Mouse (Mus musculus): ENCODE data around the gene Tmpo. TPM values are rescaled to one million over a fixed set of nuclear protein-coding genes. Genes with fewer than 3 reads are reported as not detected.

The Tmpo gene
- polyA plus RNA-seq, 1 experiment: 47.5 TPM

GRCm38 (mm10) chr10:91131565-91131964 lies 49.5 kb downstream of the Tmpo start:
- no peak for DNase-seq
- TF ChIP-seq POLR2A (IDR thresholded peaks at IDR 0.05; ENCODE audit: borderline replicate concordance, insufficient read depth, low read length): no peak
- no peak for TF ChIP-seq CTCF (IDR thresholded peaks at IDR 0.05; ENCODE audit: borderline replicate concordance, insufficient read depth, low read depth, low read length)
- Histone ChIP-seq H3K27ac (ENCODE audit: insufficient read depth, low read length) (no peak overlapping the region), H3K27me3 (ENCODE audit: control insufficient read depth, insufficient read depth, low read length) (no peaks in the 10 kb centered on the region), H3K4me3 (replicated peaks; ENCODE audit: insufficient read depth, low read depth, low read length) (no peak overlapping the region), H3K4me1 (ENCODE audit: control insufficient read depth, insufficient read depth, low read length) (no peaks in the 10 kb centered on the region)
- 72% methylated on average over 1 of the region's 1 CpGs for WGBS

- no peak for TF ChIP-seq CTCF (IDR thresholded peaks at IDR 0.05; ENCODE audit: borderline replicate concordance, insufficient read depth, low read depth, low read length)
- TF ChIP-seq POLR2A (IDR thresholded peaks at IDR 0.05; ENCODE audit: borderline replicate concordance, insufficient read depth, low read length): no peak
- no peaks in the 10 kb centered on the region for H3K4me1 ChIP-seq (ENCODE audit: control insufficient read depth, insufficient read depth, low read length)
- no peaks in the 10 kb centered on the region for H3K27me3 ChIP-seq (ENCODE audit: control insufficient read depth, insufficient read depth, low read length)
- no peak overlapping the region for H3K27ac ChIP-seq (ENCODE audit: insufficient read depth, low read length)
- H3K4me3 ChIP-seq (replicated peaks; ENCODE audit: insufficient read depth, low read depth, low read length): no peak overlapping the region
- 87% methylated on average over 3 of the region's 3 CpGs for WGBS
- no peak for DNase-seq
Measured at GRCm38 (mm10) chr10:91130792-91131191, 50.3 kb downstream of the Tmpo start.

GRCm38 (mm10) chr10:91128551-91129160 lies 52.5 kb downstream of the Tmpo start:
- H3K4me1 ChIP-seq (ENCODE audit: control insufficient read depth, insufficient read depth, low read length): peaks cover 3% of the 10 kb centered on the region; the same call in 1 of the 2 replicates
- 69% methylated on average over 1 of the region's 1 CpGs for WGBS
- H3K27ac ChIP-seq (ENCODE audit: insufficient read depth, low read length): no peak overlapping the region
- DNase-seq: no peak
- TF ChIP-seq CTCF (IDR thresholded peaks at IDR 0.05; ENCODE audit: borderline replicate concordance, insufficient read depth, low read depth, low read length) (no peak), POLR2A (IDR thresholded peaks at IDR 0.05; ENCODE audit: borderline replicate concordance, insufficient read depth, low read length) (no peak)
- no peaks in the 10 kb centered on the region for H3K27me3 ChIP-seq (ENCODE audit: control insufficient read depth, insufficient read depth, low read length)
- no peak overlapping the region for H3K4me3 ChIP-seq (replicated peaks; ENCODE audit: insufficient read depth, low read depth, low read length)

- no peak for TF ChIP-seq POLR2A (IDR thresholded peaks at IDR 0.05; ENCODE audit: borderline replicate concordance, insufficient read depth, low read length)
- no peak for TF ChIP-seq CTCF (IDR thresholded peaks at IDR 0.05; ENCODE audit: borderline replicate concordance, insufficient read depth, low read depth, low read length)
- Histone ChIP-seq H3K4me1 (ENCODE audit: control insufficient read depth, insufficient read depth, low read length) (peaks cover 3% of the 10 kb centered on the region; the same call in 1 of the 2 replicates), H3K27me3 (ENCODE audit: control insufficient read depth, insufficient read depth, low read length) (no peaks in the 10 kb centered on the region), H3K4me3 (replicated peaks; ENCODE audit: insufficient read depth, low read depth, low read length) (no peak overlapping the region), H3K27ac (ENCODE audit: insufficient read depth, low read length) (no peak overlapping the region)
- WGBS: 77% methylated on average over 2 of the region's 2 CpGs
- DNase-seq: no peak
Measured at GRCm38 (mm10) chr10:91127395-91127794, 53.7 kb downstream of the Tmpo start.

GRCm38 (mm10) chr10:91126618-91127355 lies 54.3 kb downstream of the Tmpo start:
- TF ChIP-seq POLR2A (IDR thresholded peaks at IDR 0.05; ENCODE audit: borderline replicate concordance, insufficient read depth, low read length) (no peak), CTCF (IDR thresholded peaks at IDR 0.05; ENCODE audit: borderline replicate concordance, insufficient read depth, low read depth, low read length) (no peak)
- H3K27me3 ChIP-seq (ENCODE audit: control insufficient read depth, insufficient read depth, low read length): no peaks in the 10 kb centered on the region
- no peak overlapping the region for H3K4me3 ChIP-seq (replicated peaks; ENCODE audit: insufficient read depth, low read depth, low read length)
- WGBS: 79% methylated on average over 10 of the region's 10 CpGs
- H3K4me1 ChIP-seq (ENCODE audit: control insufficient read depth, insufficient read depth, low read length): peaks cover 6% of the 10 kb centered on the region; the same call in 1 of the 2 replicates
- H3K27ac ChIP-seq (ENCODE audit: insufficient read depth, low read length): no peak overlapping the region
- DNase-seq: no peak

GRCm38 (mm10) chr10:91123828-91124822 lies 57.0 kb downstream of the Tmpo start, which contains the start of gene Slc25a3:
Slc25a3 (minus strand) TSS chr10:91124059.
- WGBS: 9% methylated on average over 59 of the region's 59 CpGs
- DNase-seq: peak; percentile 98 to 99
- TF ChIP-seq POLR2A (IDR thresholded peaks at IDR 0.05; ENCODE audit: borderline replicate concordance, insufficient read depth, low read length): peak; percentile 99
- no peak for TF ChIP-seq CTCF (IDR thresholded peaks at IDR 0.05; ENCODE audit: borderline replicate concordance, insufficient read depth, low read depth, low read length)
- no peaks in the 10 kb centered on the region for H3K27me3 ChIP-seq (ENCODE audit: control insufficient read depth, insufficient read depth, low read length)
- H3K4me1 ChIP-seq (ENCODE audit: control insufficient read depth, insufficient read depth, low read length): peaks cover 6% of the 10 kb centered on the region; the same call in 1 of the 2 replicates
- H3K4me3 ChIP-seq (replicated peaks; ENCODE audit: insufficient read depth, low read depth, low read length): peak within 1 kb of the TSS; percentile 79
- H3K27ac ChIP-seq (ENCODE audit: insufficient read depth, low read length): peak within 1 kb of the TSS; percentile 95

- no peak for DNase-seq
- TF ChIP-seq CTCF (IDR thresholded peaks at IDR 0.05; ENCODE audit: borderline replicate concordance, insufficient read depth, low read depth, low read length): no peak
- TF ChIP-seq POLR2A (IDR thresholded peaks at IDR 0.05; ENCODE audit: borderline replicate concordance, insufficient read depth, low read length): no peak
- Histone ChIP-seq H3K4me1 (ENCODE audit: control insufficient read depth, insufficient read depth, low read length) (peaks cover 6% of the 10 kb centered on the region; the same call in 1 of the 2 replicates), H3K4me3 (replicated peaks; ENCODE audit: insufficient read depth, low read depth, low read length) (peak overlapping the region; percentile 79), H3K27ac (ENCODE audit: insufficient read depth, low read length) (peak overlapping the region; percentile 95), H3K27me3 (ENCODE audit: control insufficient read depth, insufficient read depth, low read length) (no peaks in the 10 kb centered on the region)
- WGBS: 0% methylated on average over 44 of the region's 44 CpGs
Measured at GRCm38 (mm10) chr10:91123281-91123827, 57.8 kb downstream of the Tmpo start.

All from cerebellum, adult 2 months (tissue).